Mouse (Mus musculus): ENCODE data around the gene Gm10842. TPM values are rescaled to one million over a fixed set of nuclear protein-coding genes. Genes with fewer than 3 reads are reported as not detected.
"Not testable (repeated sequence)": the region's sequence is repeated elsewhere in the genome, so short reads cannot be mapped to it uniquely, and the experiment has no call there.

Gene Gm10842
- not detected for total RNA-seq (2021)
- long read RNA-seq, experiment 1, result 0 reads
- long read RNA-seq, experiment 2, result 0 reads

- intact Hi-C loops (cut with DNase I), result no loop called here
- no peak for DNase-seq (ENCODE audit: low spot score in 2 of 2)
These were observed at the start of gene Gm10842 for GRCm38 (mm10) chr11:105146593-105146992. Gene Gm10842 (plus strand): TSS chr11:105146893.

GRCm38 (mm10) chr11:105112448-105112847 lies 34.2 kb upstream of the Gm10842 start:
- intact Hi-C loops (cut with DNase I), result not testable (repeated sequence)

GRCm38 (mm10) chr11:105117814-105118213 lies 28.9 kb upstream of the Gm10842 start:
- DNase-seq (ENCODE audit: low spot score in 2 of 2), result no peak
- intact Hi-C loops (cut with DNase I), result no loop called here

More at GRCm38 (mm10) chr11:105112448-105112847, 34.2 kb upstream of the Gm10842 start:
- not testable (repeated sequence) for DNase-seq (ENCODE audit: low spot score in 2 of 2)

- intact Hi-C loops (cut with DNase I), result loop anchor here (5.0 kb wide), 2 partner anchors 353 to 528 kb away; no protein-coding TSS in a partner anchor
- DNase-seq (ENCODE audit: low spot score in 2 of 2), result no peak
These were observed 26.1 kb upstream of the Gm10842 start for GRCm38 (mm10) chr11:105120551-105121061.

GRCm38 (mm10) chr11:105121792-105122191 lies 24.9 kb upstream of the Gm10842 start:
- intact Hi-C loops (cut with DNase I), result loop anchor here (5.0 kb wide), 2 partner anchors 354 to 529 kb away; no protein-coding TSS in a partner anchor
- not testable (repeated sequence) for DNase-seq (ENCODE audit: low spot score in 2 of 2)

GRCm38 (mm10) chr11:105123986-105124385 lies 22.7 kb upstream of the Gm10842 start:
- intact Hi-C loops (cut with DNase I), result loop anchor here (5.0 kb wide), 2 partner anchors 357 to 532 kb away; no protein-coding TSS in a partner anchor
- peak; percentile 16 to 25 for DNase-seq (ENCODE audit: low spot score in 2 of 2)

- peak; percentile 82 to 84 for DNase-seq (ENCODE audit: low spot score in 2 of 2)
- intact Hi-C loops (cut with DNase I), result no loop called here
These were observed 20.8 kb upstream of the Gm10842 start, which contains the start of gene Mettl2 for GRCm38 (mm10) chr11:105125735-105126519. Gene Mettl2 (plus strand): TSS chr11:105126425.

GRCm38 (mm10) chr11:105126520-105127029 lies 20.1 kb upstream of the Gm10842 start:
- intact Hi-C loops (cut with DNase I), result no loop called here
- DNase-seq (ENCODE audit: low spot score in 2 of 2), result no peak

- intact Hi-C loops (cut with DNase I), result no loop called here
- DNase-seq (ENCODE audit: low spot score in 2 of 2), result no peak
These were observed 11.0 kb upstream of the Gm10842 start for GRCm38 (mm10) chr11:105135692-105136091.

GRCm38 (mm10) chr11:105137255-105137654 lies 9.4 kb upstream of the Gm10842 start:
- DNase-seq (ENCODE audit: low spot score in 2 of 2); intact Hi-C loops (cut with DNase I): not testable (repeated sequence)

GRCm38 (mm10) chr11:105140512-105140911 lies 6.2 kb upstream of the Gm10842 start:
- DNase-seq (ENCODE audit: low spot score in 2 of 2); intact Hi-C loops (cut with DNase I): not testable (repeated sequence)

- DNase-seq (ENCODE audit: low spot score in 2 of 2), result no peak
- intact Hi-C loops (cut with DNase I), result no loop called here
These were observed 5.6 kb upstream of the Gm10842 start for GRCm38 (mm10) chr11:105141115-105141514.

GRCm38 (mm10) chr11:105143564-105143963 lies 3.1 kb upstream of the Gm10842 start:
- no peak for DNase-seq (ENCODE audit: low spot score in 2 of 2)
- intact Hi-C loops (cut with DNase I), result no loop called here

GRCm38 (mm10) chr11:105144084-105144483 lies 2.6 kb upstream of the Gm10842 start:
- no peak for DNase-seq (ENCODE audit: low spot score in 2 of 2)
- intact Hi-C loops (cut with DNase I), result no loop called here

- no peak for DNase-seq (ENCODE audit: low spot score in 2 of 2)
- intact Hi-C loops (cut with DNase I), result no loop called here
These were observed 2.0 kb upstream of the Gm10842 start for GRCm38 (mm10) chr11:105144508-105145210.

- no peak for DNase-seq (ENCODE audit: low spot score in 2 of 2)
- intact Hi-C loops (cut with DNase I), result no loop called here
These were observed 1.5 kb upstream of the Gm10842 start for GRCm38 (mm10) chr11:105145211-105145610.

- DNase-seq (ENCODE audit: low spot score in 2 of 2), result no peak
- intact Hi-C loops (cut with DNase I), result no loop called here
These were observed 2.7 kb downstream of the Gm10842 start for GRCm38 (mm10) chr11:105149353-105149752.

- DNase-seq (ENCODE audit: low spot score in 2 of 2), result peak in 1 of 2 experiments; percentile 24
- intact Hi-C loops (cut with DNase I), result no loop called here
These were observed 3.1 kb downstream of the Gm10842 start for GRCm38 (mm10) chr11:105149766-105150165.

- DNase-seq (ENCODE audit: low spot score in 2 of 2), result no peak
- intact Hi-C loops (cut with DNase I), result no loop called here
These were observed 4.0 kb downstream of the Gm10842 start for GRCm38 (mm10) chr11:105150691-105151090.
